Mouse (Mus musculus): Measurements from ENCODE around the gene Igf2bp2.

- TF ChIP-seq POLR2A (IDR thresholded peaks at IDR 0.05; ENCODE audit: low read depth, low read length): no peak
- no peak for TF ChIP-seq CTCF (IDR thresholded peaks at IDR 0.05; ENCODE audit: borderline replicate concordance, insufficient read depth, low read length)
Measured at GRCm38 (mm10) chr16:22046739-22047366, 116.2 kb downstream of the Igf2bp2 start.

Data from embryonic fibroblast, embryonic 13.5 days (primary cell).